Mouse (Mus musculus): ENCODE measurements at regions not wholly inside any gene's neighbourhood (a gene's known extent, or its start where the extent isn't known, plus 50 kb on each side); places are given as distances from the start of the nearest gene placed in this dataset.

- no peak for DNase-seq
Observed at GRCm38 (mm10) chr19:14655302-14656021, 57.6 kb upstream of the Tle4 start.

Data from kidney, postnatal 25 days (tissue).